Mouse (Mus musculus) left cerebral cortex, postnatal 10 days (tissue): ENCODE data around the gene Tnik. TPM values are rescaled to one million over a fixed set of nuclear protein-coding genes. Genes with fewer than 3 reads are reported as not detected.

Experiments used
- DNase-seq, 2 experiments: peaks; one replicate each; pipeline ENCODE4 v3.0.0; 2021 to 2022; ENCODE audit warnings: low spot score in 2 of 2, mixed read lengths in 1 of 2; ENCODE audit errors: extremely low spot score in 1 of 2
- intact Hi-C: fragments of 180-260 bp; cut with DNase I; formaldehyde crosslinking; loops from one replicate; pipeline ENCODE4 v1.15.1; 2025
- total RNA-seq, 2 experiments: library from RNA; stranded (reverse); gene quantifications; 2 replicates each; pipeline ENCODE4 v1.2.3; 2021

Tnik gene
- total RNA-seq, 2 experiments from 2014 or later = 235 to 250 TPM

DNA sequence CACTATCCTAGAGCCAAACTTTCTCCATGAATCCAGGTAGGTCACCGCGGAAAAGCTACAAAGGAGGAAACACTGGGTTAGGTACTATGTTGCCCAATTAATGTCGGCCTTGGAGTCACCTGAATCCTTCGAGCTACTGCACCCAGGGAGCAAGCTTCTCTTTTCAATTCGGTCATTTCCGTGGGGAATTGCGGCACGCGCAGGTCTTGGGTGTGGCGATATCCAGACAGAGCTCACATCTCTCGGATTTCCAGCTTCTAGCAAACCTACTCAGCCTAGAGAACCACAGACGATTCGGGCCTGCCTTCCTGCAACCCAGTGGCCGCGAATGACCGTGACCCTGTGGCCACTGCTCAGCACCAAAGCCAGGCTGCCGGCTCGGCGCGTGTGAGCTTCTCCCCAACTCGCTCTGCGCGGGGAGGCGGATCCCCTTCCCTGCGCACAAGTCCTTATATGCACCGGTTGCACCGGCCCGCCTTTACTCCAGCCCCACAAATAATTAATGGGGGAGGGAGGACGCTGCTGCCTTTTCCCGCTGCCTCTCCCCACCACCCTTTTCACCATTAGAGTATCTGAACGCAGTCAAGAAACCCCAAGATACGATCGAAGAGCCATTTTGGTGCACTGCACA is 528 bp upstream of the Tnik start:
- intact Hi-C loops = loop anchor here (5.0 to 10.0 kb wide), 2 partner anchors 70 to 292 kb away; no protein-coding TSS in a partner anchor

DNA sequence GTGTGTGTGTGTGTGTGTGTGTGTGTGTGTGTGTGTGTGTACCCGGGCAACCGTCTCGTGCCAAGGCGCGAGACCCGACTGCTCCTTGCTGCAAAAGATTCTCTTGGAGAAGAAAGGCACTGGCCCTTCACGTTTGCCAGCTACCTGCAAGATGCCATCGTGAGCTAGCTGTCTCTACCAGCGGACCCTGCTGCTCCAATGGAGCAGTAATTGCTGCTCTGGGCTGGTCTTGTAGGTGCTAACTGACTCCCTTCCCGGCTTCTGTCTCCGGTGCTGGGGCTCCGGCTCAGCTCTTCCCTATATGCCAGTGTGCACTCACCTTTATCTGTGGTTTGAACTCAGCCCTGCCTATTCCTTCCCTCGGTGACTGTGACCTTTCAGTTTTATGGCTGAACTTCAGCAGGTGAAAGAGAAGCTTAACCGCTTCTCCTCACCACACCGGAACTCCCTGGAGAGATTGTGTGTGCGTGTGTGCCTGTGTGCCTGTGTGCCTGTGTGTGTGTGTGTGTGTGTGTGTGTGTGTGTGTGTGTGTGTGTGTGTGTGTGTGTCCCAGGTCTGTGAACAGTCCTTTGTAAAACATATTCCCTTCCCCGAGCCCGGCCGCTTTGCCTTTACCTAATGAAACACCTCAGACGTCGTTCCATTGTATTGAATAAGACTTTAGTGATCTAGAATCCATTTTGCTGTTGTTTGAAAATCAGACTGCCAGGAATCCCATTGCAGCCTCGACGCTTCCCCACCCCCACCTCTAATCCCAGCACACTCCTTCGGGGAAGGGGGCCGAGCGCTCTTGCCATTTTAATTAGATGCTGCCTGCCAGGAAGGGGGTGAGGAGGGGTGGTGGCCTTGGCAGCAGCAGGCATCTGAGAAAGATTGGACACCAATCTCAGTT is 1.2 kb downstream of the Tnik start:
- intact Hi-C loops = loop anchor here (2.0 to 10.0 kb wide), 3 partner anchors 68 to 291 kb away; no protein-coding TSS in a partner anchor
- DNase-seq = peak; percentile 36 to 42

More for the DNA sequence above, 528 bp upstream of the Tnik start:
- DNase-seq = peak; percentile 46 to 80

DNA sequence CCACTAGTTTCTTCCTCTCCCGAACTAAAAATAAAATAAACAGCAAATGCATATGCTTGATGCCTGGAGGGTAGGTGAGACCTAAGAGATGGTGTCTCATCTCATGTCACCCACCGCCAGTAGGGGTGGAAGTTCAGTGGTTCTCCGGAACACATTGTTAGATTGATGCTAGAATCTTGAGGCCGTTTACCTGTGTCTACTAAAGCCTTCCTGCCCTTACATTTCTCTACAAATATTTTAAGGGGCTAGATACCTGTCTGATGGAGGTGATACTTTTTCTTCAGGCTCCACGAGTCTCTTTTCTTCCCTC is 1.8 kb downstream of the Tnik start:
- DNase-seq = no peak
- intact Hi-C loops = loop anchor here (2.0 to 10.0 kb wide), 3 partner anchors 68 to 290 kb away; no protein-coding TSS in a partner anchor

DNA sequence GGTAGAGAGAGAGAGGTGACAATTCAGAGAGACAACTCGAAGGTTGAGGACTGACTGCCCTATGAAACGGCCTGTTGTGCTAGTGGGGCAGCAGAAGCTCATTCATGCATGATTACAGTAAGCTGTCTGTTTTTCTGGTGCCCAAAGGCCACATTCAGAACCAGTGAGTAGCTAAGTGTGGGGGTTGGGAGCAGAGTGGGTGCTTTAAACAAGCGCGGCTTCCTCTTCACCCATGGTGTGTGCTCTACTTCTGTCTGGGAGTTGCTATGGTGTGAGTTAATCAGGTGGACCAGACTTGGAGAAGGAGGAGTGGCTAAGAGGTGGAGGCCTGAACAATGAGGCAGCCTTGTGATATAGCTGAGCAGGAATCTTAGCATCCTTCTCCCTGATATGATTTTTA is 2.2 kb downstream of the Tnik start:
- DNase-seq = peak; percentile 50 to 58
- intact Hi-C loops = loop anchor here (2.0 to 10.0 kb wide), 2 partner anchors 88 to 290 kb away; no protein-coding TSS in a partner anchor

DNA sequence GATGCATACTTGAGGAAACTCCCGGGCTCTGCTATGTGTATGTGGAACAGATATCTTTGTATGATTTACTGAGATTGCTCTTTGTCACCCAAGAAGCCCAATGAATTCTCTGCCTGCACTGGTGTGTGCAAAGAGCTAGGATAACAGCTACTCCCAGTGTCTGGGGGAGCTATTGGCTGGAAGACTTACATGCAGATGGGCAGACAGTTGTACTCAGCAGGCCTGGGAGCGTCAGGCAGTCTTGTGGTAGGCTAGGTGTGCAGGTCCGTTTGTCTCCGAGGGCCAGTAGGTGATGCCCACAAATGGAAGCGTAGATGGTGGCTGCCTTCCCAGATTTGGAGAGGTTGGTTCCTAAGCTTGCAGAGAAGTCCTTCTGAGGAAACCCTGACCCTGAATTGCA is 2.6 kb downstream of the Tnik start:
- peak; percentile 12 to 29 for DNase-seq
- intact Hi-C loops = loop anchor here (2.0 to 10.0 kb wide), 2 partner anchors 89 to 289 kb away; no protein-coding TSS in a partner anchor

DNA sequence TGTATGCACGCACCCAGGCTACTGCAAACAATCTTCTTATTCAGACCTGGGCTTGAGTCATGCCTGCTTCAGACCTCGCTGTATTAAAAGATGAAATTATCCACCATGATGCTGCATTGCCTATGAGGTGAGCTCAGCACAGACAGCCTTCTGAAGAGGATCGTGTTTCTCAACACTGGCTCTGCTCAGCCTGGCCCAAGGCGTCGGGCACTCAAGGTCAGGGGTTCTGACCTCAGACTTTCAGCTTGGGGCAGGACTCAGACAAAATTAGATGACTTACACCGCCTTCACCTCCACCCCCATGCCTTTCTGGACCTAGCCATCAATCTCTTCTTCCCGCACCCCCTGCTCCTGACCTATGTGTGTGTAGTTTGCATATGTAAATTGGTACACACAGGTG is 4.2 kb downstream of the Tnik start:
- intact Hi-C loops = loop anchor here (10.0 kb wide), 1 partner anchor 288 kb away; no protein-coding TSS in a partner anchor
- DNase-seq = no peak

- no peak for DNase-seq
- intact Hi-C loops = loop anchor here (10.0 kb wide), 1 partner anchor 285 kb away; no protein-coding TSS in a partner anchor
These were observed 6.7 kb downstream of the Tnik start for GRCm38 (mm10) chr3:28269716-28270115.

DNA sequence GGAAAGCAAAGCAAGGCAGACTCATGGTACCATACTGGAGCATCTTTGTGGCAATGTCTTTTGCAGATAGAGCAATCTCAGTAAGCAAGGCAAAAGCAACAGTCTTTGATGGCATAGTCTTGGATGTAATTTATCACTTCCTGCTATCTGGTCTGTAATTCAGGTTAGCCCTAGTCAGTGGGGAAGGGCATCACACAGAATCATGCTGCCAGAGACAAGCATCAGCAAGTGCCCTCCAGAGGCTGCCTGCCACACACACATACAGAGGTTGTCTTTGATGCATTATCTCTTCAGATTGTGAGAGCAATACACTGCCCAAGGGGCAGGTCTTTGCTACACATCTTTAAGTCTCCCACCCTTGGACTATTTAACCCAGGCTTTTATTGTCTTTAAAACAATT is 8.9 kb downstream of the Tnik start:
- no peak for DNase-seq
- intact Hi-C loops = no loop called here

GRCm38 (mm10) chr3:28274763-28275162 is 11.7 kb downstream of the Tnik start:
- no peak for DNase-seq
- intact Hi-C loops = no loop called here

DNA sequence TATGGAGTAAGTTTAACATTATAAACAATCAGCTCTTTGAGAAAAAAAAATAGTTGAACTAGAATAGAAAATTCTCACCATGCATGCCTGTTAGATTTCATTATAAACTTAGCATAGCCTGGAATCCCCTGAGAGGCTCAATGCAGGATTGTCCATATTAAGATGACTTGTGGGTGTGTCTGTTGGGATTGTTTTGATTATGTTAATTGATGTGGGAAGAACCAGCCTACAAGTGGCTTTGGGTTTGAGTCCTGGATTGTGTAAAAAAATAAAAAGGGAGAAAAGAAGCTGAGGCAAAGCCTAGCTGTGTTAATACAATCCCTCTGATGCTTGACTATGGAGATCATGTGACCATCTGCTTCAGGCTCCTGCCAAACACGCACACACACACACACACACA is 26.7 kb downstream of the Tnik start:
- DNase-seq = no peak
- intact Hi-C loops = no loop called here

- intact Hi-C loops = no loop called here
- no peak for DNase-seq
These were observed 38.4 kb downstream of the Tnik start for GRCm38 (mm10) chr3:28301378-28301777.

GRCm38 (mm10) chr3:28303915-28304314 is 40.9 kb downstream of the Tnik start:
- DNase-seq = no peak
- intact Hi-C loops = no loop called here

- no peak for DNase-seq
- intact Hi-C loops = no loop called here
These were observed 43.8 kb downstream of the Tnik start for GRCm38 (mm10) chr3:28306852-28307251.

- intact Hi-C loops = no loop called here
- no peak for DNase-seq
These were observed 51.4 kb downstream of the Tnik start for GRCm38 (mm10) chr3:28314438-28314837.

DNA sequence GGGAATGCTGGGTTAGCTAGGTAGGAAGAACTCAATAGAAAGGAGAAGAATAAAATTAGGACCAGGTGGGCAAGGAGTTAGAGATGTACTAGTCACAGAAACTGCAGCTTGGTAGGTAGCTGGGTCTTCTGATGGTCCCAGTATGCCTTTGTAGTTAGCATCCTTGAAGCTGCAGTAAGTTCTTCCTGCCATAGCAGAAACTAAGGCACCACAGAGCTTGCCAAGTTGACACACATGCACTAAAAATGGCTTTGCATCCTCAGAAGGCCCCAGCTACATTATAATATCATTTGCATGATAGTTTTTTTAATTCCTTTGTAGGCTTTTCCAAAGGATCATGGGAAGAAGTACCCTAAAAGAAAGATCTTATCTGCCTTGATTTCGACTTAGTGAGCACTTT is 54.3 kb downstream of the Tnik start:
- peak in 1 of 2 experiments; percentile 61 for DNase-seq
- intact Hi-C loops = no loop called here

DNA sequence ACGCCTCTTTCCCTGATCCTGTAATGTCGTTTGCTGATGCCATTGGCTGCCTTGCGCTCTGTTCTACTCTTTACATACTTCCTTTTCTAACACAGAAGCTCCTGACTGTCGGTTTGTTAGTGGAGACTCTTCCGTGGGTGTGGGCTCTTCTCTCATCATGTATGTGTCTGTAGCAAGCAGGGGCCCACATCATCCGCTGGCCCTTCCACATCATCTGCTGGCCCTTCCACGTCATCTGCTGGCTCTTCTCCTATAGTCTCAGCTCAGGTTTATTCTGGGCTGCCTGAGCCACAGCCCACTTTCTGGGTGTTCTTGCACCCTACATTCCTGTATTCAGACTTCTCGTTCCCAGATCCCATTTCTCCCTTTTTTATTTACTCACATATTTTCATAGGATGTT is 58.6 kb downstream of the Tnik start:
- DNase-seq = no peak
- intact Hi-C loops = no loop called here

DNA sequence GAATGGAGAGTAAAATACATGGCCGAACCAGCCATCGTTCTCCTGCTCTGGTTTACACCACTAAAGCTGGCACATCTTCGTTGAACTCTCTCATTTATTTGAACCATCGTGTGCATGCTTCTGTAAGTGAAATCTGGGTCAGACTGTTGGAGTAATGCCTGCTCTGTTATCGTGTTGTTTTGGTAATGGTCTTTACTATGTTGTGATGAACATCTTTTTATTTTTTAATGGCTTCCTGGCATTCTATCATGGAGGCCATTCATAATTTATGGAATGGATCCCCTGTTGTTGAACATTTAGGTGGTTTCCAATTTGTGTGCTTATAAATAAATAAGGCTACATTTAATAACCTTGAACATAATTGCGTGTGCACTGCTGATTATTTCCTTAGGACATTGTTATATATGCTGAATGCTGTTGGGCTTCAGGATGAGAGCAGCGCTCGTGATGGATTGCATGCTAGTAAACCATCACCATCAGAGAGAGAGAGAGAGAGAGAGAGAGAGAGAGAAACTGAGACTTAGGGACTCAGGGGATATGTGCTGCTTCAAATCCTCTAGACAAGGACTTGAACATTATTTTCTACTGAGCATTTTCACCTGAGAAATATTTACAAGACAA is 62.7 kb downstream of the Tnik start:
- DNase-seq = no peak
- intact Hi-C loops = no loop called here

DNA sequence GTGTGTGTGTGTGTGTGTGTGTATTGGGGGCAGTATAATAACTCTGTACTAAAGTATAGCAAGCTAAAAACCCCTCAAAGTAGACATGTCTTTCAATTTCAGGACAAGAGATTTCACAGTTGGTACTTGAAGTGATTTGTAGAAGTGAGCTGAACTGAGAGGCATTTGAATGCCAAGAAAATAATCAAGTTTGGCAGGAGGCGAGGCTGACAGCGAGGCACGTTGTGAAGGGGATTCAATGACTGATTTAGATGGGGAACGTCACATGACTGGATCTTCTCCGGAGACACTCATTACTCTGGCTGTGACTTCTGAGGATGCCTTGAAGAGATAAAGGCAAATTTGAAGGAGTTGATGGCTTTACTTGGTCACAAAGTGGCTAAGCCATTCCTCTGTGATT is 69.3 kb downstream of the Tnik start:
- no peak for DNase-seq
- intact Hi-C loops = loop anchor here (5.0 kb wide), 1 partner anchor 70 kb away; the partner anchor contains the start of gene Tnik

- intact Hi-C loops = loop anchor here (5.0 kb wide), 1 partner anchor 72 kb away; the partner anchor contains the start of gene Tnik
- peak in 1 of 2 experiments; percentile 27 for DNase-seq
These were observed 70.9 kb downstream of the Tnik start for GRCm38 (mm10) chr3:28333869-28334268.
